Mouse (Mus musculus): Measurements from ENCODE around the gene S100a4. TPM values are rescaled to one million over a fixed set of nuclear protein-coding genes. Genes with fewer than 3 reads are reported as not detected.

Gene S100a4
- 2.4 and 3.1 TPM in 2 replicates for polyA plus RNA-seq (2015; fragmentation: Nextera tagmentation; extraction: Ambion mirVana)

DNA sequence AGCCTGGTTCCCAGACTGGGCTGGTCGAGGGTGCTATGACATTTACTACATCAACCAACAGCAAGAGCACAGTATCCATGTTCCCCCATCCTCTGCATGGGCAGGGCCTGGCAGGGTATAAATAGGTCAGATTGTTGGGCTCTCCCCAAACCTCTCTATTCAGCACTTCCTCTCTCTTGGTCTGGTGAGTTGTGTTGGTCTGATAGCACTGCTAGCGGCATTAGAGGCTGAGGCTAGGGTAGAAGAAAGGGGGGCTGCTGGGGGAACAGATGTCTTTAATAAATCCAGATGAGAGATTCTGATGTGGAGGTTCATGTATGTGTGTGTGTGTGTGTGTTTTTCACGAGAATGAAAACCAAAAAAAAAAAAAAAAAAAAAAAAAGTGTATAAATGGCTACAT is at the start of gene S100a4:
TSS of gene S100a4 (plus strand) at position 149 of the 400 bp plus-strand sequence.
- Histone ChIP-seq H3K4me3 (no peak within 1 kb of the TSS), H3K36me3 (no peaks in the 10 kb centered on the region), H3K4me1 (peaks cover 35% of the 10 kb centered on the region), H3K27me3 (replicated peaks) (0 out of 2 replicates have a peak, but pooled peaks cover 5% of the 10 kb centered on the region), H3K9me3 (no peaks in the 10 kb centered on the region), H3K27ac (replicated peaks) (peak within 1 kb of the TSS; percentile 64), H3K9ac (no peak within 1 kb of the TSS), H3K4me2 (no peak within 1 kb of the TSS)
- ATAC-seq (ENCODE audit: extremely low read depth, insufficient number of reproducible peaks, low FRiP score, low TSS enrichment), result no peak
- 43% methylated on average over 3 of the region's 3 CpGs for WGBS

DNA sequence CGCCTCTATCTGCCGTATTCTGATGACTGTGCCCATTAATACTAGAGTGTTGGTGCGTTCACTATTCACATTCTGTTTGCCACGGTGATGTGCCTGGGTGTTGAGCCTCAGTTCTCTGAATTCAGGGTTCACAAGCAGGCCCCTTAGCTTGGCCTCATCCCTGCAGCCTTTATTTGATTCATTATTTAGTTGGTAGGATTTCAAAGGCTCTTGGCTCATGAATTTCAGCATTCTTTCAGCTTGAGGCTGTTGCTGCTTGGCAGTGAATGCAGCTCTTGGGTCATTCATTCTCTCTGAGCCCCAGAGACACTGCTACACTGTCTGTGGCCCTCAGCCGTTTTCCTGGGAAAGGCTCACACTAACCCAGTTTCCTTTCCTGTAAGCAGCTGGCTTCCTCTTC is 47.6 kb upstream of the S100a4 start:
- Histone ChIP-seq H3K9ac (no peak overlapping the region), H3K4me1 (no peaks in the 10 kb centered on the region), H3K36me3 (no peaks in the 10 kb centered on the region), H3K9me3 (no peaks in the 10 kb centered on the region), H3K4me2 (no peak overlapping the region), H3K27ac (replicated peaks) (no peak overlapping the region), H3K27me3 (replicated peaks) (no peaks in the 10 kb centered on the region), H3K4me3 (no peak overlapping the region)
- WGBS, result 64% methylated on average over 5 of the region's 5 CpGs
- ATAC-seq (ENCODE audit: extremely low read depth, insufficient number of reproducible peaks, low FRiP score, low TSS enrichment), result no peak

DNA sequence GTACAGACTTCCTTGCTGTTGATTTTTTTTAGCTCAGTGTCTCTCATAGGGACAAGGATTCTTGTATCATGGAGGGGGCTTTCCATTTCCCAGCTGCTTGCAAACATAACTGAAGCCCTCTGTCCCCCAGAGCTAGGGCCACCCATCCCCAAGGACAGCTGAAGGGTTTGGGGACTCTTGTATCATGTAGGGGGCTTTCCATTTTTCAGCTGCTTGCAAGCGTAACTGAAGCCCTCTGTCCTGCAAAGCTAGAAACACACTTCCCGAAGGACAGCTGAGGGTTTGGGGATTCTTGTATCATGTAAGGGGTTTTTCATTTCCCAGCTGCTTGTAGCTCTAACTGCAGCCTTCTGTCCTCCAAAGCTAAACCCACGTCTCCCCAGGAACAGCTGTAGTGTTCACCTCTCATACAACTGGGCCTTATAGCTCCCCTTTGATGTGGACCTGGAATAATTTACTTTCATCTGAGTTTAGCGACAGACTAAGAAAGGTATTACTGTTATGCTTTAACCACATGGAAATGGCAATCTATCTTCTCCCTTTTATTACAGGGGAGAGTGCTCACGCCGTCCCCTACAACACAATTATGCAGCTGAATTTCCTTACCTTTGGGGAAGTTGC is 43.5 kb upstream of the S100a4 start, which contains the start of gene S100a3:
TSS of gene S100a3 (plus strand) at position 571 of the 621 bp plus-strand sequence.
- no peak for ATAC-seq (ENCODE audit: extremely low read depth, insufficient number of reproducible peaks, low FRiP score, low TSS enrichment)

DNA sequence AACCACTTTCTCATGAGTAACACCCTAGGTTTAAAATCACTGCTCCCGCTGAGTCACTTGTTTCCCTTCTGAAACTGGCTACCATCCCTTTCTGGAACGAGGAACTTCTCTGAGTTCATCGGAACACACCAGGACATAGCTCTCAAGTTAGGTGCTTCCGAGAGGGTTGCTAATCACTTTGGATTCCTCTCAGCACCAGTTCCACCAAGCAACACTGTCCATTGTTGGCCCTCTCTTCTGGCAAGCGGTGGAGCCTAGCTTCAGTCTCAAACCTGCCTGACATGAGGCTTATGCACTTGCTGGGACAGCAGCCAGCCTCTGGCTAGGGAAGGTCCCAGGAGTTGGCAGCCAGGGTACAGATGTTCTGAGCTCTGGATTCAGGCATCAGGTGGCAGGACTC is 28.9 kb upstream of the S100a4 start:
- Histone ChIP-seq H3K4me3 (no peak overlapping the region), H3K4me1 (no peaks in the 10 kb centered on the region), H3K27me3 (replicated peaks) (no peaks in the 10 kb centered on the region), H3K36me3 (no peaks in the 10 kb centered on the region), H3K4me2 (no peak overlapping the region), H3K27ac (replicated peaks) (no peak overlapping the region), H3K9me3 (no peaks in the 10 kb centered on the region), H3K9ac (no peak overlapping the region)
- WGBS, result 68% methylated on average over 5 of the region's 5 CpGs
- ATAC-seq (ENCODE audit: extremely low read depth, insufficient number of reproducible peaks, low FRiP score, low TSS enrichment), result no peak

More for the DNA sequence above, 43.5 kb upstream of the S100a4 start, which contains the start of gene S100a3:
- no peak within 1 kb of the TSS for H3K9ac ChIP-seq
- no peaks in the 10 kb centered on the region for H3K9me3 ChIP-seq
- H3K4me3 ChIP-seq, result no peak within 1 kb of the TSS
- no peaks in the 10 kb centered on the region for H3K36me3 ChIP-seq
- H3K4me2 ChIP-seq, result no peak within 1 kb of the TSS
- H3K4me1 ChIP-seq, result no peaks in the 10 kb centered on the region
- no peaks in the 10 kb centered on the region for H3K27me3 ChIP-seq (replicated peaks)
- WGBS, result 77% methylated on average over 6 of the region's 6 CpGs
- no peak within 1 kb of the TSS for H3K27ac ChIP-seq (replicated peaks)

DNA sequence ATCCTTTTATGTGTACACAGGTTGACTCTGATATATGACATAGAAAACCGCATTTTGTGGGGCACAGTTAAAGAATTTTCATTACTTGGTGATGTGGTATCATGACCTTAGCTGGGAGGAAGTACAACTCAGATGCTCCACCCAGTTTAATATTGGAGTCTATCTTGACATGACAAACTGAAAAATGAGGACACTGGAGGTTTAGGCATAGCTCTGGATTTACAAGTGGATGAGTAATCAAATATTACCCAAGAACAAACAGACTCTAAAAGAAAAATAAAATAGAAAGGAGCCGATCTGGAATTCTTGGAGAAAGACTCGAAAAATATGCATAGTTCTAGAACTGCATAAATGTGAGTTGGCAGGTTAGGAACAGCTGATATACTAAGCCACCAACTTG is 28.3 kb upstream of the S100a4 start:
- no peak overlapping the region for H3K27ac ChIP-seq (replicated peaks)
- no peak overlapping the region for H3K4me3 ChIP-seq
- ATAC-seq (ENCODE audit: extremely low read depth, insufficient number of reproducible peaks, low FRiP score, low TSS enrichment), result no peak
- H3K36me3 ChIP-seq, result no peaks in the 10 kb centered on the region
- no peak overlapping the region for H3K4me2 ChIP-seq
- H3K4me1 ChIP-seq, result no peaks in the 10 kb centered on the region
- no peaks in the 10 kb centered on the region for H3K9me3 ChIP-seq
- H3K27me3 ChIP-seq (replicated peaks), result no peaks in the 10 kb centered on the region
- H3K9ac ChIP-seq, result no peak overlapping the region
- WGBS, result 71% methylated on average over 3 of the region's 3 CpGs

DNA sequence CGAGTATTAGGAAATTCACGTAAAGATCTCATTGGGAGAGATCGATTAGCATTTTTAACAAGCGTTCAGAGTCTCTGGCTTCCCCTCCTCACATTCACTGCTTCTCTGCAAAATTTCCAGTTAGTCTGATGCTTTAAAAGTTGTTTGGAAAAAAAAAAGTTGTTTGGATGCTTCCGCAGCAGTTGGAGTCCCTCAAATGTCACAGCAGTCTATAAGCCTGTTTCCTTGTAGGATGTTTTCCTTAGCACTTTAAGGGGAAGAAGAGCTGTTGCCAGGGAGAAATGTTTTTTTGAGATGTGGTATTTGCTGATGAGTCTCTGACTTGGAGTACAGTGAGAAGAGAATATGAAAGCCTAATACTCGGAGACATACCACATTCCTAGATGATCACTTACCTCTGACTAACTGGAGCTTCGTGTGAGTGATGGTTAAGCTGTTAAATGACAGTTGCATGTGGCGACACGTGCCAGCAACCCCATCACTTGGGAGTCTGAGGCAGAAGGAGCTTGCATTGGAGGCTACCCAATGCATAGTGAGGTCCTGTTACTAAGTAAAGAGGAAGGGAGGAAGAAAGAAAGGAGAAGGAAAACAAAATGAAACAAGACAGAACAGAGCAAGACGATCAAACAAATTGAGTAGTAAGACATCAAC is 27.1 kb upstream of the S100a4 start:
- Histone ChIP-seq H3K4me3 (no peak overlapping the region), H3K36me3 (no peaks in the 10 kb centered on the region), H3K27me3 (replicated peaks) (no peaks in the 10 kb centered on the region), H3K9me3 (no peaks in the 10 kb centered on the region), H3K9ac (no peak overlapping the region), H3K4me1 (no peaks in the 10 kb centered on the region), H3K4me2 (no peak overlapping the region), H3K27ac (replicated peaks) (no peak overlapping the region)
- WGBS, result 57% methylated on average over 10 of the region's 10 CpGs
- no peak for ATAC-seq (ENCODE audit: extremely low read depth, insufficient number of reproducible peaks, low FRiP score, low TSS enrichment)

DNA sequence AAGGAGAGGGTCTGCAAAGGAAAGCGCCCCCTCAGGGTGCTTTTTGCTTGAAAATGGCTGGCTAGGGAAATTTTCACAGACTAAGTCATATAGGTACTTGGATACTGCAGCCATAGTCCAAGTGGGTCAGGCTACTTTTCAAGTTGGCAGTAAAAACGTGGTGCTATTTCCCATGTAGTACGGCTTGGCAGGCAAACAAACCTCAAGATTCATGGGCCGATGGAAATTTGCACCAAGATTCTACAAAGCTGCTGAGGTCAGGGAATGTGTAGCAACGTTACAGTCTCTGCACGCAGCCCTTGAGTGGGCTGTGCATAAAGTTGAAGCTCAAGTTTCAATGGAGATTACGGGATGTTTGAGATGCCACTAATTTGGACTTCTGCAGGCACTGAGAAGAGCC is 24.1 kb upstream of the S100a4 start:
- Histone ChIP-seq H3K9ac (no peak overlapping the region), H3K27me3 (replicated peaks) (no peaks in the 10 kb centered on the region), H3K27ac (replicated peaks) (no peak overlapping the region), H3K4me1 (peaks cover 14% of the 10 kb centered on the region), H3K4me3 (no peak overlapping the region), H3K9me3 (no peaks in the 10 kb centered on the region), H3K4me2 (no peak overlapping the region), H3K36me3 (no peaks in the 10 kb centered on the region)
- ATAC-seq (ENCODE audit: extremely low read depth, insufficient number of reproducible peaks, low FRiP score, low TSS enrichment), result no peak
- 54% methylated on average over 7 of the region's 7 CpGs for WGBS

DNA sequence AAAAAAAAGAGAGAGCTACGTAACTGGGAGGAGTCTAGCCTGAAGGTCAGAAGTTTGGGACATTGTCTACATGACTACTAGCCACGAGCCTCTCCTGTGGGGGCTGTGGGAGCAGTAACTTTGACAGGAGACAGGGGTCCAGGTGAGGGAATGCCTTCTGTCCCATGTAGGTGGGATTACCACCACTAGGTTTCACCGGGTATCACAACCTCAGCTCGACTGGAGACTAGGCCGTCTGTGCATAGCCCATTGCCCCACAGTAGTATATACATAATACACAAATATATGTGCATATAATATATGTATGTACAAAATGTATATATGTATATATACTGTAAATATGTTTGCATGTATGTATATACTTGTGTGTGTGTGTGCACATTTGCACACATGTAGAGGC is 22.4 kb upstream of the S100a4 start:
- no peaks in the 10 kb centered on the region for H3K27me3 ChIP-seq (replicated peaks)
- no peaks in the 10 kb centered on the region for H3K9me3 ChIP-seq
- H3K9ac ChIP-seq, result no peak overlapping the region
- no peak overlapping the region for H3K4me2 ChIP-seq
- peaks cover 14% of the 10 kb centered on the region for H3K4me1 ChIP-seq
- WGBS, result 90% methylated on average over 5 of the region's 5 CpGs
- no peak for ATAC-seq (ENCODE audit: extremely low read depth, insufficient number of reproducible peaks, low FRiP score, low TSS enrichment)
- no peak overlapping the region for H3K4me3 ChIP-seq
- H3K27ac ChIP-seq (replicated peaks), result no peak overlapping the region
- no peaks in the 10 kb centered on the region for H3K36me3 ChIP-seq

DNA sequence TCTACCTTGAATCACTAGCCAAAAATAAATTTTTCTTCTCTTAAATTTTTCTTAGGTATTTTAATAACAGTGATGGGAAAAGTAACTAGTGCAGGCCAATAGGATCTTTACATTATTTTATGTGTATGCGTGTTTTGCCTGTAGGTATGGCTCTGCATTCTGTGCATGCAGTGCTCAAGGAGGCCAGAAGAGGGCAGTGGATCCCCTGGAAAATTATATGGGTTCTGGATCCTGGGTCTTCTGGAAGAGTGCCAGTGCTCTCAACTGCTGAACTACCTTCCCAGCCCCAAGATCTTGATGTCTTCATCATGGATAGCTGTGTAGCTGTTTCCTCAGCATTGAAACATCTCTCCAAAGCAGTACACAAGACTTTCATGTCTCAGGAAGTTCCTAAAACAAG is 21.4 kb upstream of the S100a4 start:
- H3K4me2 ChIP-seq, result no peak overlapping the region
- H3K27ac ChIP-seq (replicated peaks), result no peak overlapping the region
- H3K27me3 ChIP-seq (replicated peaks), result no peaks in the 10 kb centered on the region
- H3K36me3 ChIP-seq, result no peaks in the 10 kb centered on the region
- H3K4me3 ChIP-seq, result no peak overlapping the region
- no peak for ATAC-seq (ENCODE audit: extremely low read depth, insufficient number of reproducible peaks, low FRiP score, low TSS enrichment)
- peaks cover 21% of the 10 kb centered on the region for H3K4me1 ChIP-seq
- 80% methylated on average over 1 of the region's 1 CpGs for WGBS
- no peaks in the 10 kb centered on the region for H3K9me3 ChIP-seq
- H3K9ac ChIP-seq, result no peak overlapping the region

DNA sequence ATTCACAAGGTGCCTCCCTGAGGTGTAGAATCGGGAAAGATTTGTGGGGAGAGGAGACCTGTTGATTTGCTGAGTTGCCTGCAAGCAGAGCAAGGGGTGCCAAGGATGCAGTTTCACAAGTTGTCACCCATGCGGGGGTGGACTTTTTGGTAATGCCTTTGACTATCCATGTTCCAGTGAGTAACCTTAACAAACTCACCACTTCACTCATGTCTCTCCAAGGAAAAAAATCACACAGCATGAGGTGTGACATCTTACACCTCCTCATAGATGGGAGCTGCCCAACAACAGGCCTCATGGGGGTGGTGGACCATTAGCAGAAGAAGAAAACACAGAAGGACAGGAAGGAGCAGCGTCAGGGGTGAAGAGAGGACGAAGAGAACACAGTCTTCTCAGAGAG is 21.0 kb upstream of the S100a4 start:
- Histone ChIP-seq H3K4me3 (no peak overlapping the region), H3K9me3 (no peaks in the 10 kb centered on the region), H3K9ac (no peak overlapping the region), H3K4me1 (peaks cover 24% of the 10 kb centered on the region), H3K36me3 (no peaks in the 10 kb centered on the region), H3K4me2 (no peak overlapping the region), H3K27me3 (replicated peaks) (no peaks in the 10 kb centered on the region), H3K27ac (replicated peaks) (no peak overlapping the region)
- ATAC-seq (ENCODE audit: extremely low read depth, insufficient number of reproducible peaks, low FRiP score, low TSS enrichment), result no peak
- 70% methylated on average over 4 of the region's 4 CpGs for WGBS

DNA sequence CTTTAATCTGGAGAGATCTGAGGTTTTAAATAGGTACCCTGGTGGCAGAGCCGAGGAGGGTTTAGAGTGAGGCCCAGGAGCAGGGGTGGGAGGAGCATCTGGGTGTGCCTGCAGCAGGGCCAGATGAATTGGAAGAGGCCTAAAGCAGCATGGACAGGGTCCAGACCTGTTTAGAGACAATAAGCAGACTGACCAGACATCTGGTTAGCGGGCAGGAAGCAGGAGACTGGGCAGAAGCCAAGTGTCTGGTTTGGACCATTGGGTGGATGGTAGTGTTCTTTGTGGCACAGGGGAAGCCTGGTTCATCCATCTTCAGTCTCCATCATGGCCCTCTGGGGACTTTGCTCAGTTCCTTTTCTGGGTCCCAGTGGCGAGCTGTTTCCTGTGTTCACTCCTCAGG is 19.7 kb upstream of the S100a4 start:
- peak overlapping the region; percentile 8; the same call in 1 of the 2 replicates for H3K9ac ChIP-seq
- 18% methylated on average over 3 of the region's 3 CpGs for WGBS

DNA sequence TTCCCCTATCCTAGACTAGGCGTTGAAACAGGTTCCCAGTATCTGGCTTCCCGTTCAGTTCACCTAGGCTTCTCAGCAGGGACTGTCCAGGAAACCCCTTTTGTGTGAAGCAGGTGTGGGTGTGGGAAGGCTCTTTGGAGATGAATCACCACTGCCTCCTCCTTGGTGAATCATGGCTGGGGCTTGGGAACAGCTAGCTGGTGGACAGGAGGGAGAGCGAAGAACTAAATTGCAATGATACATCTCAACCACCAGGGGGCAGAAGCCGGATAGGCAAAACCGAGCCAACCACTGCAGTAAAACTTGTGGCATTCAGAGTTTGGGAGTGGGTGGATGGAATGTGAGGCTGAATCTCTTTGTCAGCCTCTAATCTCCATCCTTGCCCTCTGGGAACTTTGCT is 18.0 kb upstream of the S100a4 start:
- Histone ChIP-seq H3K9me3 (no peaks in the 10 kb centered on the region), H3K4me1 (peaks cover 31% of the 10 kb centered on the region), H3K4me2 (no peak overlapping the region), H3K9ac (no peak overlapping the region), H3K27me3 (replicated peaks) (no peaks in the 10 kb centered on the region), H3K36me3 (no peaks in the 10 kb centered on the region), H3K27ac (replicated peaks) (no peak overlapping the region), H3K4me3 (no peak overlapping the region)
- WGBS, result 34% methylated on average over 5 of the region's 5 CpGs
- ATAC-seq (ENCODE audit: extremely low read depth, insufficient number of reproducible peaks, low FRiP score, low TSS enrichment), result no peak

More for the DNA sequence above, 19.7 kb upstream of the S100a4 start:
- no peaks in the 10 kb centered on the region for H3K36me3 ChIP-seq
- no peak overlapping the region for H3K27ac ChIP-seq (replicated peaks)
- H3K9me3 ChIP-seq, result no peaks in the 10 kb centered on the region
- no peak overlapping the region for H3K4me2 ChIP-seq
- no peak for ATAC-seq (ENCODE audit: extremely low read depth, insufficient number of reproducible peaks, low FRiP score, low TSS enrichment)
- no peaks in the 10 kb centered on the region for H3K27me3 ChIP-seq (replicated peaks)
- H3K4me3 ChIP-seq, result no peak overlapping the region
- H3K4me1 ChIP-seq, result peaks cover 31% of the 10 kb centered on the region
